Mouse (Mus musculus) E14TG2a.4 (cell line): ENCODE data around the gene Zfp612.

Source experiments
- CTCF ChIP-seq: conservative IDR thresholded peaks from 2 replicates; pipeline ENCODE4 v1.5.1; 2014; ENCODE audit warnings: low read length
- NANOG ChIP-seq: IDR thresholded peaks from 2 replicates; pipeline ENCODE4 v1.6.1; 2014; ENCODE audit warnings: borderline replicate concordance, low read length, mixed read lengths
- POU5F1 ChIP-seq: IDR thresholded peaks from 2 replicates; pipeline ENCODE4 v1.6.1; 2014; ENCODE audit warnings: low read length, borderline replicate concordance

- TF ChIP-seq CTCF = no peak
- TF ChIP-seq NANOG = no peak
- no peak for TF ChIP-seq POU5F1
Observed at GRCm38 (mm10) chr8:110040509-110040908, 39.0 kb upstream of the Zfp612 start.
